14 mouse cellular contexts compared by ENCODE assay signal in genomic region chr5:123851398-123851797, GRCm38 (mm10). TPM values are rescaled to one million over a fixed set of nuclear protein-coding genes. Genes with fewer than 3 reads are reported as not detected.
DNase-seq lines count a peak whose midpoint lies in the region; ATAC-seq lines count a peak whose summit lies in the region.
"Had no signal": no experiment of that assay in that cellular context is flagged by ENCODE, and none has a peak within 500 bp of the region (broad histone marks: within the 10 kb centered on the region; RNA-seq: fewer than 3 reads in every experiment).

No protein-coding gene starts in this region.

- peak; percentile 11 for DNase-seq in embryo, embryonic 10.5 days (ENCODE audit: low spot score)
- DNase-seq in embryo, embryonic 10 days (ENCODE audit: low spot score), result no peak
- peak; percentile 21 to 26 for DNase-seq in kidney, adult 8-10 months
- DNase-seq in thymus, postnatal 25 days, result peak; percentile 14
- DNase-seq in heart, adult 18-20 months, result no peak
- DNase-seq in ovary, postnatal 14 days (ENCODE audit: low spot score), result no peak
- DNase-seq in testis, postnatal 10 days (ENCODE audit: low spot score), result no peak
- DNase-seq: cerebellum, adult 8-10 months; liver; midbrain, embryonic 14.5 days; right cerebral cortex, adult 18-20 months had no signal

- peak; percentile 40; the same call in 1 of the 2 replicates for ATAC-seq in megakaryocyte, adult 5-6 weeks (ENCODE audit: poor library complexity, severe bottlenecking)
- ATAC-seq: activated CD4-positive, CD25-positive, alpha-beta regulatory T cell, adult 4 months had no signal

RNA-seq across cellular contexts. Expression of gene Hcar2, which starts 13.9 kb away (rescaled TPM):
- 10.8 and 20.9 TPM in 2 replicates for total RNA-seq in megakaryocyte, adult 5-6 weeks (2015)
- 6.7 and 8.1 TPM in 2 replicates for total RNA-seq in megakaryocyte, adult 5-6 weeks (2017)
- total RNA-seq in heart, adult 18-20 months (2021), result under 1 TPM in 1 of 2 experiments, not detected in 1; 0.39 TPM
- total RNA-seq: MEL had no signal

RNA-seq across cellular contexts. Expression of gene Hcar1, which starts 28.4 kb away (rescaled TPM):
- not detected in 2 replicates for total RNA-seq in megakaryocyte, adult 5-6 weeks (2015)
- total RNA-seq in megakaryocyte, adult 5-6 weeks (2017), result 0.04 TPM in 1 of 2 replicates, not detected in the other
- total RNA-seq in heart, adult 18-20 months (2021), result under 1 TPM; 0.47 to 0.90 TPM
- total RNA-seq: MEL had no signal

RNA-seq across cellular contexts. Expression of gene Denr, which starts 55.6 kb away (rescaled TPM):
- 44.6 and 55.2 TPM in 2 replicates for total RNA-seq in megakaryocyte, adult 5-6 weeks (2015)
- 32.4 and 34.3 TPM in 2 replicates for total RNA-seq in megakaryocyte, adult 5-6 weeks (2017)
- 10 to 100 TPM; 54.0 to 58.7 TPM for total RNA-seq in heart, adult 18-20 months (2021)

Comparison
In these comparisons a context has a peak if more than half of its experiments do, and no peak if none do; other contexts are left out.
1. DNase-seq: peak in embryo, embryonic 10.5 days (single experiment), kidney, adult 8-10 months (2 of 2) and thymus, postnatal 25 days (single experiment); none in embryo, embryonic 10 days (single experiment), heart, adult 18-20 months (0 of 2), ovary, postnatal 14 days (single experiment) and testis, postnatal 10 days (single experiment).
2. RNA of gene Hcar2, which starts 13.9 kb away (total RNA-seq): 6.7 to 20.9 TPM in megakaryocyte, adult 5-6 weeks; 0.39 TPM in heart, adult 18-20 months; every median in the first group is over 4 times any median in the second.